Mouse (Mus musculus) spleen, adult 2 months (tissue): ENCODE measurements around the gene Rai2.

Experiments used
- CTCF ChIP-seq: fragments of 200-500 bp; IDR thresholded peaks from 2 replicates; pipeline ENCODE4 v1.5.1; 2011; ENCODE audit warnings: mild to moderate bottlenecking, inconsistent platforms; ENCODE audit not compliant: insufficient read depth, insufficient read length, insufficient replicate concordance; ENCODE audit errors: extremely low read depth
- POLR2A ChIP-seq: fragments of 200-500 bp; IDR thresholded peaks from 2 replicates; pipeline ENCODE4 v1.6.1; 2011; ENCODE audit warnings: low read depth, low read length, inconsistent platforms

DNA sequence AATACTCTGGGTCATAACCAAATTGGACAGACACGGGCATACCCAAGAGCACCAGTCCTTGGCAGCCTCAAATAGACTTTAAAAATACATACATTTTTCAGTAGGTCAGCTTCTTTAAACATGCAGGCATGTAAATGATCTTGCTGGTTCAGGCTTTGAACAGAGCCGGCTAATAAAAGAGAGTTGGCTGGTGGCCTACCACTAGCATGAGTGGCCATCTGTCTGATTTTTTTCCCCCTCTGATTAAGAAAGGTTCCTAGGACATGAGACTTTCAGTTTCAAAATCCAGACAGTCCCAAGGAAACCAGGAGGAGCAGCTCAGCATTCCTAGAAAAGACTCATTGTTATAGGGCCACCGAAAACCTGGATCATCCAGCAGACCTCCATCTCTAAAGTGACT is 15.0 kb downstream of the Rai2 start:
- no peak for TF ChIP-seq CTCF
- no peak for TF ChIP-seq POLR2A
